Mouse (Mus musculus): ENCODE data around the gene Sh2d6.

DNA sequence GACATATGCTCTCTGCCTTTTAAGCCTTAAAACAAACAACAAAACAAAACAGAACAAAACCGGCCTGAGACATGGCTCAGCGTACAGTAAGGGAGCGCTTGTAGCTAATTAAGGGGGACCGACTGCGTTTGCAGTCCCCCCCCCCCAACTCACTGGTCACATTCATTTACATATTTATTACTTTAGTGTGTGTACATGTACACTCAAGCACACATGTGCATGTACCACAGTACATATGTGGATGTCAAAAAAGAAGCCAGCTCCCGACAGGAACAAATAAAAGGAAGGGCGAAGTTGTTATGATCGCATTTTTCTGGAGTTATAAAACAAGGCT, 31.5 kb upstream of the Sh2d6 start:
- TF ChIP-seq CTCF (IDR thresholded peaks at IDR 0.05; ENCODE audit: low read depth) = no peak
- TF ChIP-seq EP300 (IDR thresholded peaks at IDR 0.05; ENCODE audit: low read depth) = no peak

All from liver, embryonic 14.5 days (tissue).